Mouse (Mus musculus) liver, embryonic 14.5 days (tissue): ENCODE measurements around the gene Nfatc4.

Source experiments
- CTCF ChIP-seq: IDR thresholded peaks from 2 replicates; pipeline ENCODE4 v1.5.1; 2016; ENCODE audit warnings: antibody characterized with exemption, low read depth, control low read depth
- EP300 ChIP-seq: IDR thresholded peaks from 2 replicates; pipeline ENCODE4 v1.6.1; 2016; ENCODE audit warnings: antibody characterized with exemption, low read depth

GRCm38 (mm10) chr14:55822991-55823762, at the start of gene Nfatc4:
- TF ChIP-seq EP300 (no peak), CTCF (no peak)
